9 mouse cellular contexts compared by ENCODE assay signal in the genomic region with DNA sequence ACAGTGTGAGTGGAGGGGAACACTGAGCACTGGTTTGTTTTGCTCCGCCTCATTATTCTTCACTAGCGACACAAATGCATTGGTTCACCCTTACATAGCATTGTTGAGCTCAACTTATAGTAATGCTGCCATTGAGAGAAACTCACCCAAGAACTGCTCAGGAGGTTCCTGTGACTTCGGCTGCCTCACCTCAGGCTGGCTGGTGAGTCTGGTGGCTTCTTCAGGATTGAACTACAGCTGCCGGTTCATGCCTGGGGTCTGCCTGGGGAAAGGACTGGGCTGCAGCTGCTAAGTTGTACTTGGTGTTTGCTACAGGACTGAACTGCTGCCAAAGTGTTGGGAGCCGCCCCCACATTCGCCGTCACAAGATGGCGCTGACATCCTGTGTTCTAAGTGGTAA.
"Had no signal": no experiment of that assay in that cellular context is flagged by ENCODE, and none has a peak within 500 bp of the region (broad histone marks: within the 10 kb centered on the region; RNA-seq: fewer than 3 reads in every experiment).

No protein-coding gene starts in this region.

- DNase-seq: lung, adult 18-20 months; lung, embryonic 14.5 days; lung, postnatal 10 days; midbrain, embryonic 14.5 days; retina, postnatal 1 day; right cerebral cortex, adult 18-20 months; right cerebral cortex, postnatal 25 days; right cerebral cortex, postnatal 4 days; thymus, adult 2 months had no signal
